Mouse (Mus musculus) C2C12 (cell line): ENCODE data around the gene Ubac2. TPM values are rescaled to one million over a fixed set of nuclear protein-coding genes. Genes with fewer than 3 reads are reported as not detected.
"Not testable (repeated sequence)": the region's sequence is repeated elsewhere in the genome, so short reads cannot be mapped to it uniquely, and the experiment has no call there.

Experiments
- H3K27me3 ChIP-seq: one replicate; pipeline ENCODE4 v1.6.1; 2011; ENCODE audit not compliant: control insufficient read depth, insufficient read depth, insufficient read length
- H3K36me3 ChIP-seq: one replicate; pipeline ENCODE4 v1.6.1; 2011; ENCODE audit not compliant: control insufficient read depth, insufficient read depth
- H3K4me3 ChIP-seq: one replicate; pipeline ENCODE4 v1.5.1; 2011; ENCODE audit warnings: mild to moderate bottlenecking, control low read depth; ENCODE audit not compliant: poor library complexity, insufficient read depth, severe bottlenecking
- H3K79me2 ChIP-seq: one replicate; pipeline ENCODE4 v1.6.1; 2011; ENCODE audit not compliant: control insufficient read depth, insufficient read depth
- H3K79me3 ChIP-seq: one replicate; pipeline ENCODE4 v1.6.1; 2011; ENCODE audit warnings: low read depth, control low read depth
- H3ac ChIP-seq: one replicate; pipeline ENCODE3; 2011; ENCODE audit warnings: low read depth; ENCODE audit not compliant: control insufficient read depth, insufficient read length
- CEBPB ChIP-seq: IDR thresholded peaks from one replicate; pipeline ENCODE4 v1.6.1; 2011; ENCODE audit warnings: low read depth, mild to moderate bottlenecking, control low read depth, moderate library complexity
- CTCF ChIP-seq: IDR thresholded peaks from one replicate; pipeline ENCODE4 v1.5.1; 2011; ENCODE audit not compliant: control insufficient read depth, insufficient read depth, insufficient read length
- FOSL1 ChIP-seq: IDR thresholded peaks from one replicate; pipeline ENCODE4 v1.8.0; 2011; ENCODE audit warnings: mild to moderate bottlenecking, low read length; ENCODE audit not compliant: poor library complexity, insufficient read depth, severe bottlenecking
- MAX ChIP-seq: IDR thresholded peaks from one replicate; pipeline ENCODE4 v1.6.1; 2011; ENCODE audit warnings: mild to moderate bottlenecking, control low read depth
- MYOD1 ChIP-seq: IDR thresholded peaks from one replicate; pipeline ENCODE4 v1.6.1; 2011; ENCODE audit warnings: low read depth; ENCODE audit not compliant: control insufficient read depth, insufficient read length
- MYOG ChIP-seq: IDR thresholded peaks from one replicate; pipeline ENCODE4 v1.6.1; 2011; ENCODE audit not compliant: control insufficient read depth, insufficient read length; ENCODE audit errors: extremely low read depth
- USF1 ChIP-seq: IDR thresholded peaks from one replicate; pipeline ENCODE4 v1.6.1; 2011; ENCODE audit warnings: low read depth, mild to moderate bottlenecking, control low read depth, moderate library complexity
- polyA plus RNA-seq: library from polyadenylated mRNA; unstranded; fragments of >200 nt; fragmentation: generic; extraction: Trizol; gene quantifications from one replicate; pipeline ENCODE4 v1.2.1, GENCODE M21; 2012; ENCODE audit warnings: missing spikeins

Ubac2 gene
- polyA plus RNA-seq, 1 experiment = 37.8 TPM

DNA sequence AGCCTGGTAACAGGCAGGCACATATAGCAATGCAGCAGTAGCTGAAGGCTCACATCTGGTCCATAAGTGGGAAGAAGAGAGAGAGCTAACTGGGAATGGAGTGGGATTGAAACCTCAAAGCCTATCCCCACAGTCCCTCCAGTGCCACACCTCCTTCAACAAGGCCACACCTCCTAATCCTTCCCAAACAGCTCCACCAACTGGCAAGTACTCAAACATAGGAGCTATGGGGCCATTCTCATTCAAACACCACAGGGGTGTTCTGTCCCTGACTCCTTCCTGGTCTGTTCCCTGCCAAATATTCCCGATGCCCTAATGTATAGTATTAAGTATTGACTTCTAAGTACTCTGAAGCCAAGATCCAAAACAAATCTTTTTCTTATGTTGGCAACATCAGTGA, 27.2 kb upstream of the Ubac2 start:
- H3K27me3 ChIP-seq = no peaks in the 10 kb centered on the region
- H3ac ChIP-seq = no peak overlapping the region
- H3K36me3 ChIP-seq = no peaks in the 10 kb centered on the region
- H3K4me3 ChIP-seq = no peak overlapping the region
- TF ChIP-seq FOSL1 (no peak), MYOG (no peak), USF1 (no peak), MAX (no peak), MYOD1 (no peak), CTCF (no peak), CEBPB (no peak)
- no peaks in the 10 kb centered on the region for H3K79me2 ChIP-seq
- H3K79me3 ChIP-seq = no peaks in the 10 kb centered on the region

DNA sequence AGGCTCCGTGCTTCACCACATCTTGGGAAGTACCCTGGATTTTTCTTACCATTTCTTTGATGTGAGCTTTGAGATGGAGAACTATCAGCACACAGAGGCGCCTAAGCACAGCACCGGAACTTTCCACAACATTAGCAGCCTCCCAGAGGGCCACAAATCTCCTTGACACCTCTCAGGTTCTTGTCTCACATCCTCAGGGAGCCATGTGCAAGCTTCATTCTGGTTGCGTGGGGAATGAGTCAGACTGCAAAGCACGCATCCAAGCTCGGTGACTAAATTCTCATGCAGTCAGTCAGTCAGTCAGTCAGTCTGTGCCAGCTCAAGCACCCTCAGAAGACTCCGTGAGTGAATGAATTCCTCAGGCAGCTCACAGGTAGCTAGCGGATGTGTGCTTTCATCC, 25.9 kb upstream of the Ubac2 start:
- no peaks in the 10 kb centered on the region for H3K36me3 ChIP-seq
- H3K79me2 ChIP-seq = no peaks in the 10 kb centered on the region
- no peak overlapping the region for H3K4me3 ChIP-seq
- H3K79me3 ChIP-seq = no peaks in the 10 kb centered on the region
- H3K27me3 ChIP-seq = no peaks in the 10 kb centered on the region
- TF ChIP-seq CEBPB = no peak
- no peak for TF ChIP-seq MYOD1
- peak; percentile 27 for TF ChIP-seq FOSL1
- TF ChIP-seq MAX = peak; percentile 88
- no peak for TF ChIP-seq CTCF
- H3ac ChIP-seq = no peak overlapping the region

DNA sequence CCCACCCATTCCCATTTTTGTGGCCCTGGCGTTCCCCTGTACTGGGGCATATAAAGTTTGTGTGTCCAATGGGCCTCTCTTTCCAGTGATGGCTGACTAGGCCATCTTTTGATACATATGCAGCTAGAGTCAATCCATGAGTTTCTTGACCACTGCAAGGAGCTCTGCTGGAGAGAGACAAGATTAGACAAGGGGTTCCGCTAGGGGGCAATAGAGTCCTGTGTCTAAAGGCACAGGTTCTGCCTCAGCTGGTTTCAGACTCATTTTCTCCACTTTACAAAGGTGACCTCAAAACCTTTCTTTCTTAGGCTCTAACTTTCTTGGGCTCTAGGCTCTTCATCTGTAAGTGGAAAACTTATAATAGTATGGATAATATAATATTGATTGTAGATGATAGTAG, 13.3 kb upstream of the Ubac2 start:
- H3K4me3 ChIP-seq, H3K27me3 ChIP-seq, H3K36me3 ChIP-seq, H3ac ChIP-seq, H3K79me3 ChIP-seq, H3K79me2 ChIP-seq: not testable (repeated sequence)

DNA sequence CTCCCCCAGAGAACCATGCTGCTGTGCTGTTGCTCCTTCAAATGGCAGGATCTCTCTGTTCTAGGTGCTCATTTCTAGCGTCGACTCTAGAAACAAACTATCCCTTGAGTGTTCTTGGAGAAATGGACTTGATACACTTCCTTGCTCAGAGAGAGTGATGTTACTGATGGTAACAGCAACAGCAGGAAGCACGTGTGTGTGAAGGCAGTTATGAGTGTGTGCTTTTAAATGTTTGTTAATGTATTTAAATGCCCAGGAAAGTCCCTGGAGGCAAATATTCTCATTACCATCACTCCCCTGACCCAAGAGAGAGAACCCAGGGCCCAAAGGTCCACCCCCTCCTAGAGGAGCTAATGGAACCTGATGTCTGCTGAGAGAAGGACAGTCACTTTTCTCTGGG, 11.8 kb upstream of the Ubac2 start:
- no peaks in the 10 kb centered on the region for H3K79me3 ChIP-seq
- H3K36me3 ChIP-seq = no peaks in the 10 kb centered on the region
- no peaks in the 10 kb centered on the region for H3K79me2 ChIP-seq
- no peak for TF ChIP-seq MYOD1
- TF ChIP-seq CEBPB = no peak
- TF ChIP-seq CTCF = no peak
- no peak for TF ChIP-seq MAX
- TF ChIP-seq FOSL1 = no peak
- no peak for TF ChIP-seq USF1
- no peak for TF ChIP-seq MYOG
- no peaks in the 10 kb centered on the region for H3K27me3 ChIP-seq
- H3ac ChIP-seq = no peak overlapping the region
- no peak overlapping the region for H3K4me3 ChIP-seq

DNA sequence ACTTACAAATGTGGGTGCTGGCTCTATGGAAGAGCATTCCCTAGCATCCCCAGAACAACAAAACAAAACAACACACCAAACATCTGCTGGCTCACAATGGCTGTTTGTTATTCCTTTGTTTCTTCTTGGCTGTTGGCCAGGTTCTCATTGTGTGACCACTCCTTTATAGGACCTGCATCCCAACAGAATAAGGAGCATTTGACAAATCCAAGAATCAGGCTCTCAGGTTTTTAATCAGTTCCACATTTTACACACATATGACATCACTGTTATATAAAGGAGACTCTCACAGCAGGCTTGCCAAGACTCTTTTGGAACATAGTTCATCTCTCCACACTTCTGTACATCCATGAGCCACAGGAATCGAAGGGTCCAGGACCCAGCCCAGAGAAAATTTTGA, 9.3 kb upstream of the Ubac2 start:
- no peaks in the 10 kb centered on the region for H3K79me2 ChIP-seq
- no peak overlapping the region for H3ac ChIP-seq
- peaks cover 5% of the 10 kb centered on the region for H3K27me3 ChIP-seq
- H3K4me3 ChIP-seq = no peak overlapping the region
- no peaks in the 10 kb centered on the region for H3K79me3 ChIP-seq
- TF ChIP-seq MYOG = no peak
- TF ChIP-seq MAX = no peak
- no peak for TF ChIP-seq CEBPB
- TF ChIP-seq USF1 = no peak
- no peak for TF ChIP-seq FOSL1
- no peak for TF ChIP-seq CTCF
- no peak for TF ChIP-seq MYOD1
- H3K36me3 ChIP-seq = no peaks in the 10 kb centered on the region

DNA sequence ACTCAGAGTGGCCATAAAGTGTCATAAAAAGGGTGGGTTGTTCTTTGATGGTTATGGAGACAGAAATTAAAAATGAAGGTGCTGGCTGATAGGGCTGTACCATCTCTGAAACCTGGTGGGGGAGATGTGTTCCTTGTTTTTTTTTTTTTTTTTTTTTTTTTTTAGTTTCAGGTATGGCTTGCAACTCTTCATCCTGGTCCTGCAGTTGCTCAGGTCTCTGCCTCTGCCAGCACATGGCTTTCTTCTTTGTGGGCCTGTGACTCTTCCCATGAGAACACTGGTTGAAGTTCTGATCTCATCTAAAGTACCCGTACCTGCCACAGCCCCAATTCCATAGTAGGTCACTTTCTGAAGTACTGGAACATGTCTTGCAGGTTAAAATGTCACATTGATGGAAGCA, 5.7 kb upstream of the Ubac2 start:
- Histone ChIP-seq H3K4me3 (no peak overlapping the region), H3K79me2 (no peaks in the 10 kb centered on the region), H3K79me3 (no peaks in the 10 kb centered on the region), H3K36me3 (no peaks in the 10 kb centered on the region), H3ac (no peak overlapping the region), H3K27me3 (peaks cover 5% of the 10 kb centered on the region)
- TF ChIP-seq CEBPB (no peak), MYOD1 (no peak), MAX (no peak), CTCF (no peak), MYOG (no peak), USF1 (no peak), FOSL1 (no peak)
